Mouse (Mus musculus) midbrain, embryonic 16.5 days (tissue): ENCODE results near the gene Sh3gl3. TPM values are rescaled to one million over a fixed set of nuclear protein-coding genes. Genes with fewer than 3 reads are reported as not detected.

ENCODE experiments used
- ATAC-seq: fragments of 200-750 bp; cut with Nextera tagmentation; 2 replicates; pipeline ENCODE4 v1.8.0; 2017; ENCODE audit warnings: moderate TSS enrichment
- H3K27ac ChIP-seq: fragments of 300-500 bp; sonication (generic); 2 replicates; pipeline ENCODE4 v1.5.1; 2014; ENCODE audit warnings: mild to moderate bottlenecking, low read length, mixed read lengths
- H3K27me3 ChIP-seq: fragments of 300-500 bp; sonication (generic); 2 replicates; pipeline ENCODE4 v1.6.1; 2014; ENCODE audit warnings: low read depth, low read length, mixed read lengths; ENCODE audit not compliant: control insufficient read depth, insufficient read depth
- H3K36me3 ChIP-seq: fragments of 300-500 bp; sonication (generic); 2 replicates; pipeline ENCODE4 v1.6.1; 2014; ENCODE audit warnings: mild to moderate bottlenecking, low read length, moderate library complexity, mixed read lengths; ENCODE audit not compliant: control insufficient read depth, insufficient read depth
- H3K4me1 ChIP-seq: fragments of 300-500 bp; sonication (generic); 2 replicates; pipeline ENCODE4 v1.6.1; 2014; ENCODE audit warnings: mild to moderate bottlenecking, low read length, mixed read lengths; ENCODE audit not compliant: control insufficient read depth, insufficient read depth
- H3K4me2 ChIP-seq: fragments of 300-500 bp; sonication (generic); 2 replicates; pipeline ENCODE4 v1.6.1; 2014; ENCODE audit warnings: mild to moderate bottlenecking, low read length, mixed read lengths
- H3K4me3 ChIP-seq: fragments of 300-500 bp; sonication (generic); 2 replicates; pipeline ENCODE4 v1.5.1; 2014; ENCODE audit warnings: low read depth, mild to moderate bottlenecking, low read length, moderate library complexity, mixed read lengths
- H3K9ac ChIP-seq: fragments of 300-500 bp; sonication (generic); 2 replicates; pipeline ENCODE4 v1.6.1; 2014; ENCODE audit warnings: low read depth, low read length, mixed read lengths
- H3K9me3 ChIP-seq: fragments of 300-500 bp; sonication (generic); replicated peaks from 2 replicates; pipeline ENCODE4 v1.6.1; 2014; ENCODE audit warnings: mild to moderate bottlenecking, low read length, mixed read lengths; ENCODE audit not compliant: control insufficient read depth, poor library complexity, severe bottlenecking
- WGBS: fragments of 180-500 bp; shearing (Covaris S2); extraction: QIAGEN DNeasy Blood & Tissue Kit; methylation state at CpG from one replicate; pipeline ENCODE4 v1.1.7; 2014; 5-methylcytosine and 5-hydroxymethylcytosine counted together
- polyA plus RNA-seq: library from polyadenylated mRNA; unstranded; fragments of >200 nt; fragmentation: Nextera tagmentation; extraction: Ambion mirVana; gene quantifications from 2 replicates; pipeline ENCODE4 v1.2.1, GENCODE M21; 2015

Sh3gl3 gene
- polyA plus RNA-seq, 1 experiment from 2014 or later = 91.4 TPM

- no peaks in the 10 kb centered on the region for H3K27me3 ChIP-seq
- H3K36me3 ChIP-seq = no peaks in the 10 kb centered on the region
- no peak overlapping the region for H3K4me3 ChIP-seq
- 74% methylated on average over 7 of the region's 7 CpGs for WGBS
- H3K27ac ChIP-seq = no peak overlapping the region
- no peaks in the 10 kb centered on the region for H3K9me3 ChIP-seq
- no peak for ATAC-seq
- H3K9ac ChIP-seq = no peak overlapping the region
- no peak overlapping the region for H3K4me2 ChIP-seq
- H3K4me1 ChIP-seq = 0 out of 2 replicates have a peak, but pooled peaks cover 4% of the 10 kb centered on the region
These were observed 119.8 kb downstream of the Sh3gl3 start for GRCm38 (mm10) chr7:82293441-82293840.

GRCm38 (mm10) chr7:82294083-82294482, 120.4 kb downstream of the Sh3gl3 start:
- Histone ChIP-seq H3K27ac (no peak overlapping the region), H3K36me3 (no peaks in the 10 kb centered on the region)
- WGBS = 67% methylated on average over 10 of the region's 10 CpGs

DNA sequence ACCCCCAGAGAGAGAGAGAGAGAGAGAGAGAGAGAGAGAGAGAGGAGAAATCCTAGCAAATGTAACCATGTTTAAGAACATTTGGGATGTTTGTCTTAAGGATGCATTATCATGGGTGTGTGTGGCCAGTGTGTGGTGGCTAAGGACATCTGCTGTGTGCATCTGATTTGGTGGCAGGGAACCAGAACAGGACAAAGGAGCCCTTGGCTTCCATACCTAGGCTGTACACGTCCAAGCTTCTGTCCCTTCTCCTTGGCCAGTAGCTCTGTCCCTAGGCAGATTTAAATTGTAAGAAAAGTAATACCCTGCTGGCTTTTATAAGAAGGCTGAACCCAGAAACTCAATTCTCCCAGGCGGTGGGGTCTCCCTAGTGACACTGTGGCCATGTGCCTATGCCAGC, 121.0 kb downstream of the Sh3gl3 start:
- WGBS = 69% methylated on average over 2 of the region's 2 CpGs
- Histone ChIP-seq H3K36me3 (no peaks in the 10 kb centered on the region), H3K27me3 (no peaks in the 10 kb centered on the region), H3K9ac (no peak overlapping the region), H3K4me1 (0 out of 2 replicates have a peak, but pooled peaks cover 4% of the 10 kb centered on the region), H3K4me3 (no peak overlapping the region), H3K27ac (no peak overlapping the region), H3K9me3 (no peaks in the 10 kb centered on the region), H3K4me2 (no peak overlapping the region)
- ATAC-seq = no peak

More at GRCm38 (mm10) chr7:82294083-82294482, 120.4 kb downstream of the Sh3gl3 start:
- Histone ChIP-seq H3K9me3 (no peaks in the 10 kb centered on the region), H3K27me3 (no peaks in the 10 kb centered on the region), H3K4me1 (0 out of 2 replicates have a peak, but pooled peaks cover 4% of the 10 kb centered on the region), H3K9ac (no peak overlapping the region), H3K4me2 (no peak overlapping the region), H3K4me3 (no peak overlapping the region)
- no peak for ATAC-seq

GRCm38 (mm10) chr7:82308398-82308797, 134.8 kb downstream of the Sh3gl3 start:
- 55% methylated on average over 4 of the region's 4 CpGs for WGBS
- H3K36me3 ChIP-seq = no peaks in the 10 kb centered on the region

DNA sequence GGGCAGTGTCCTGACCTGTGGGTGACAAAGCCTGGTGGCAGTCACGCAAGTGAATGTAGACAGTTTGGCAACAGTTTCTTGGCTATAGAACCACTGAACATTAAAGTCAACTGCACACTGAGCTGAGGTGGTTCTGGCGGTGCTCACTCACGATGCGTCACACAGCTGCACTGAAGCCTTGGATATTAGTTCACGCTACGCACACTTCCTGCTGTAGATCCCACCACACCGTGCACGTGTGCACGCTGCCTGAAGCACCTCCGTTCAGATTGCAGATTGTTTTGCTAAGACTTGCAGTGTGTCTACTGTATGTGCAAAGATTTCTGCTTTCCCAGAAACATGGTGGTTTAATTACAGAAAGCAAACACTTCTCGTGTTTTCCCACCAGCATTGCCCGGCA, 144.9 kb downstream of the Sh3gl3 start:
- Histone ChIP-seq H3K36me3 (no peaks in the 10 kb centered on the region), H3K27me3 (no peaks in the 10 kb centered on the region), H3K9me3 (no peaks in the 10 kb centered on the region), H3K9ac (no peak overlapping the region), H3K4me3 (no peak overlapping the region), H3K27ac (no peak overlapping the region), H3K4me2 (no peak overlapping the region), H3K4me1 (no peaks in the 10 kb centered on the region)
- ATAC-seq = no peak
- 89% methylated on average over 12 of the region's 12 CpGs for WGBS

More at GRCm38 (mm10) chr7:82308398-82308797, 134.8 kb downstream of the Sh3gl3 start:
- H3K27me3 ChIP-seq = no peaks in the 10 kb centered on the region
- no peaks in the 10 kb centered on the region for H3K4me1 ChIP-seq
- H3K27ac ChIP-seq = no peak overlapping the region
- no peak overlapping the region for H3K9ac ChIP-seq
- ATAC-seq = no peak
- no peak overlapping the region for H3K4me2 ChIP-seq
- H3K4me3 ChIP-seq = no peak overlapping the region
- H3K9me3 ChIP-seq = no peaks in the 10 kb centered on the region

GRCm38 (mm10) chr7:82326616-82327015, 153.0 kb downstream of the Sh3gl3 start:
- no peak overlapping the region for H3K27ac ChIP-seq
- H3K9ac ChIP-seq = no peak overlapping the region
- no peaks in the 10 kb centered on the region for H3K9me3 ChIP-seq
- no peaks in the 10 kb centered on the region for H3K36me3 ChIP-seq
- H3K27me3 ChIP-seq = no peaks in the 10 kb centered on the region
- H3K4me1 ChIP-seq = no peaks in the 10 kb centered on the region
- H3K4me2 ChIP-seq = no peak overlapping the region
- ATAC-seq = no peak
- 65% methylated on average over 1 of the region's 1 CpGs for WGBS
- no peak overlapping the region for H3K4me3 ChIP-seq

DNA sequence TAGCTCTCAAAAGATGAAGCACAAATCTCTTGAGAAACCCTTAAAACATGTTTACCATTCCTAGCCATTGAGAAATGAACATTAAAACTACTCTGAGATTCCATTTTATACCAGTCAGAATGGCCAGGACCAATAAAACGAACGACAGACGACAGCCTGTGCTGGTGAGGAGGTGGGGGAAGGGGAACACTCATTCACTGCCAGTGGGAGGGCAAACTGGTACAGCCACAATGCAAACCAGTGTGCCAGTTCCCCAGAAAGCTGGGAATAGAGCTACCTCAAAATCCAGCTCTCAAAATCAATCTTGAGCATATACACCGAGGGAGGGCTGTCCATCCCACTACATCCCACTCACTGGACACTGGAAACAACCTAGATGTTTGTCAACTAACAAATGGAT, 153.6 kb downstream of the Sh3gl3 start:
- Histone ChIP-seq H3K27ac (no peak overlapping the region), H3K27me3 (no peaks in the 10 kb centered on the region), H3K4me3 (no peak overlapping the region), H3K4me2 (no peak overlapping the region), H3K4me1 (no peaks in the 10 kb centered on the region), H3K36me3 (no peaks in the 10 kb centered on the region), H3K9ac (no peak overlapping the region), H3K9me3 (no peaks in the 10 kb centered on the region)
- WGBS = 71% methylated on average over 4 of the region's 4 CpGs
- ATAC-seq = no peak

- no peak for ATAC-seq
- Histone ChIP-seq H3K36me3 (no peaks in the 10 kb centered on the region), H3K9ac (no peak overlapping the region), H3K4me2 (no peak overlapping the region), H3K4me3 (no peak overlapping the region), H3K27me3 (no peaks in the 10 kb centered on the region), H3K4me1 (no peaks in the 10 kb centered on the region), H3K27ac (no peak overlapping the region), H3K9me3 (no peaks in the 10 kb centered on the region)
- 63% methylated on average over 5 of the region's 5 CpGs for WGBS
These were observed 154.2 kb downstream of the Sh3gl3 start for GRCm38 (mm10) chr7:82327881-82328280.

GRCm38 (mm10) chr7:82329831-82330230, 156.2 kb downstream of the Sh3gl3 start:
- no peaks in the 10 kb centered on the region for H3K9me3 ChIP-seq
- ATAC-seq = no peak
- peaks cover 10% of the 10 kb centered on the region for H3K27me3 ChIP-seq
- H3K36me3 ChIP-seq = no peaks in the 10 kb centered on the region
- WGBS = 70% methylated on average over 4 of the region's 4 CpGs
- no peaks in the 10 kb centered on the region for H3K4me1 ChIP-seq
- H3K27ac ChIP-seq = no peak overlapping the region
- H3K4me2 ChIP-seq = no peak overlapping the region
- H3K9ac ChIP-seq = no peak overlapping the region
- no peak overlapping the region for H3K4me3 ChIP-seq
